Comparison of ENCODE assay signal across 34 mouse cellular contexts in the genomic region with DNA sequence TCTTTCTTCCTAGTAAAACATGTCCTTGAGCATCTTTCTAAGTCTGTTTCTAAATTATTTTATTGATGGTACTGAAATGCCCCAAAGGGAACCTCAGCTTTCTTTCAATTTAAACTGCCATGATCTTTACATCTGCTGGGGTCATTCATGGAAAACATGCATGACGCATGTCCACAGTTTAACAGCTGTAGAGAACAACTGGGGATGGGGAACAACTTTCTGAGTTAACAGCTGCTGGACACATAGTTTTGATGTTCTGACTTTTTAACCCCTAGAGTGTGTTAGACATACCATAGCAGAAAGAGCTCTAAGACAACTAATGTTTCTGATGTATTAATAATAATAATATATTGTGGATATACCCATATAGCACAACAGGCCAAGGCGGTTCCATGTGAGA.
"Had no signal": no experiment of that assay in that cellular context is flagged by ENCODE, and none has a peak within 500 bp of the region (broad histone marks: within the 10 kb centered on the region; RNA-seq: fewer than 3 reads in every experiment).

No protein-coding gene starts in this region.

- H3K4me1 ChIP-seq: heart, embryonic 10.5 days; heart, embryonic 12.5 days; heart, embryonic 13.5 days; heart, embryonic 15.5 days; hindbrain, embryonic 10.5 days; hindbrain, embryonic 12.5 days; hindbrain, embryonic 13.5 days; hindbrain, embryonic 15.5 days; intestine, embryonic 15.5 days; kidney, embryonic 15.5 days had no signal

- H3K4me2 ChIP-seq: heart, embryonic 11.5 days; heart, embryonic 12.5 days; heart, embryonic 13.5 days; heart, embryonic 15.5 days; hindbrain, embryonic 12.5 days; hindbrain, embryonic 13.5 days; hindbrain, embryonic 14.5 days; hindbrain, embryonic 15.5 days; intestine, embryonic 15.5 days; kidney, embryonic 15.5 days had no signal

- H3K27me3 ChIP-seq: heart, embryonic 12.5 days; heart, embryonic 13.5 days; heart, embryonic 15.5 days; hindbrain, embryonic 12.5 days; hindbrain, embryonic 13.5 days; hindbrain, embryonic 15.5 days; intestine, embryonic 15.5 days; kidney, embryonic 15.5 days had no signal

- H3K36me3 ChIP-seq: heart, embryonic 10.5 days; heart, embryonic 12.5 days; heart, embryonic 13.5 days; heart, embryonic 15.5 days; hindbrain, embryonic 10.5 days; hindbrain, embryonic 12.5 days; hindbrain, embryonic 13.5 days; hindbrain, embryonic 15.5 days; intestine, embryonic 15.5 days; kidney, embryonic 15.5 days had no signal

- DNase-seq: heart, postnatal 10 days; heart, postnatal 14 days; heart, postnatal 36 days; heart, postnatal 4 days; kidney, adult 11 months; kidney, adult 18-20 months; kidney, adult 2 months; kidney, adult 8-10 months; kidney, adult 9 months; kidney, postnatal 10 days; kidney, postnatal 14 days; kidney, postnatal 25 days; kidney, postnatal 4 days; layer of hippocampus, adult 9-11 months; layer of hippocampus, postnatal 36 days had no signal

- H3K27ac ChIP-seq: heart, embryonic 10.5 days; heart, embryonic 13.5 days; heart, embryonic 15.5 days; hindbrain, embryonic 10.5 days; hindbrain, embryonic 12.5 days; hindbrain, embryonic 13.5 days; hindbrain, embryonic 14.5 days; hindbrain, embryonic 15.5 days; hindbrain, postnatal 0 days; intestine, embryonic 15.5 days; kidney, embryonic 15.5 days; kidney, postnatal 0 days; layer of hippocampus, adult 2 months had no signal

- H3K4me3 ChIP-seq: heart, embryonic 10.5 days; heart, embryonic 12.5 days; heart, embryonic 13.5 days; heart, embryonic 15.5 days; hindbrain, embryonic 10.5 days; hindbrain, embryonic 12.5 days; hindbrain, embryonic 13.5 days; hindbrain, embryonic 15.5 days; intestine, embryonic 15.5 days; kidney, embryonic 15.5 days; layer of hippocampus, adult 2 months had no signal

- H3K9me3 ChIP-seq: heart, embryonic 10.5 days; heart, embryonic 13.5 days; heart, embryonic 15.5 days; hindbrain, embryonic 13.5 days; hindbrain, embryonic 15.5 days; intestine, embryonic 15.5 days had no signal

- H3K9ac ChIP-seq: heart, embryonic 12.5 days; heart, embryonic 13.5 days; heart, embryonic 15.5 days; hindbrain, embryonic 12.5 days; hindbrain, embryonic 13.5 days; hindbrain, embryonic 14.5 days; hindbrain, embryonic 15.5 days; intestine, embryonic 15.5 days; kidney, embryonic 15.5 days had no signal

- ATAC-seq: hindbrain, embryonic 16.5 days; hindbrain, postnatal 0 days; inflammation-experienced regulatory T-cells, adult 6 months; intestine, embryonic 15.5 days; intestine, embryonic 16.5 days; intestine, postnatal 0 days had no signal
